Mouse (Mus musculus) myocyte (in vitro differentiated cells): ENCODE measurements around the gene Coro7. TPM values are rescaled to one million over a fixed set of nuclear protein-coding genes. Genes with fewer than 3 reads are reported as not detected.

Experiments
- H3K27me3 ChIP-seq: one replicate; pipeline ENCODE4 v1.6.1; 2011; ENCODE audit not compliant: control insufficient read depth, insufficient read depth, insufficient read length
- H3K36me3 ChIP-seq: one replicate; pipeline ENCODE4 v1.6.1; 2011; ENCODE audit not compliant: control insufficient read depth, insufficient read depth
- H3K4me2 ChIP-seq: one replicate; pipeline ENCODE4 v1.6.1; 2011; ENCODE audit warnings: low read depth, control low read depth
- H3K4me3 ChIP-seq: one replicate; pipeline ENCODE4 v1.5.1; 2011; ENCODE audit warnings: mild to moderate bottlenecking, control low read depth, moderate library complexity
- H3K79me2 ChIP-seq: one replicate; pipeline ENCODE4 v1.6.1; 2011; ENCODE audit not compliant: control insufficient read depth, insufficient read depth
- H3ac ChIP-seq: one replicate; pipeline ENCODE4 v1.6.1; 2011; ENCODE audit not compliant: control insufficient read depth, insufficient read length
- CEBPB ChIP-seq: IDR thresholded peaks from 2 replicates; pipeline ENCODE4 v1.6.1; 2011; ENCODE audit warnings: mild to moderate bottlenecking, moderate library complexity; ENCODE audit not compliant: poor library complexity, insufficient read depth, severe bottlenecking
- E2F4 ChIP-seq: IDR thresholded peaks from one replicate; pipeline ENCODE4 v1.6.1; 2011; ENCODE audit warnings: mild to moderate bottlenecking, control low read depth, moderate library complexity; ENCODE audit not compliant: insufficient read depth
- MAX ChIP-seq: IDR thresholded peaks from one replicate; pipeline ENCODE4 v1.6.1; 2011; ENCODE audit warnings: low read depth, mild to moderate bottlenecking, control low read depth
- MYOD1 ChIP-seq, 3 experiments: IDR thresholded peaks; one replicate each; pipeline ENCODE4 v1.6.1; 2011; ENCODE audit warnings: control low read depth in 2 of 3, low read depth in 2 of 3, mild to moderate bottlenecking in 2 of 3, moderate library complexity in 1 of 3; ENCODE audit not compliant: insufficient read length in 2 of 3, control insufficient read depth in 1 of 3
- MYOG ChIP-seq, 3 experiments: IDR thresholded peaks; one replicate each; pipeline ENCODE4 v1.6.1; 2011; ENCODE audit warnings: control low read depth in 2 of 3, low read depth in 2 of 3, mild to moderate bottlenecking in 2 of 3; ENCODE audit not compliant: insufficient read length in 2 of 3, control insufficient read depth in 1 of 3, insufficient read depth in 1 of 3
- POLR2A ChIP-seq: IDR thresholded peaks from one replicate; pipeline ENCODE4 v1.6.1; 2011; ENCODE audit warnings: low read depth, mild to moderate bottlenecking, control low read depth, moderate library complexity; ENCODE audit not compliant: insufficient read length
- POLR2AphosphoS2 ChIP-seq: IDR thresholded peaks from one replicate; pipeline ENCODE4 v1.6.1; 2011; ENCODE audit warnings: low read depth, control low read depth; ENCODE audit not compliant: insufficient read length
- REST ChIP-seq: IDR thresholded peaks from one replicate; pipeline ENCODE4 v1.6.1; 2011; ENCODE audit warnings: mild to moderate bottlenecking, control low read depth, moderate library complexity; ENCODE audit not compliant: insufficient read depth, insufficient read length
- SRF ChIP-seq: IDR thresholded peaks from one replicate; pipeline ENCODE4 v1.6.1; 2011; ENCODE audit warnings: low read depth; ENCODE audit not compliant: control insufficient read depth, insufficient read length
- TCF12 ChIP-seq: IDR thresholded peaks from one replicate; pipeline ENCODE4 v1.6.1; 2011; ENCODE audit warnings: mild to moderate bottlenecking, control low read depth; ENCODE audit not compliant: poor library complexity, insufficient read depth, severe bottlenecking
- TCF3 ChIP-seq: IDR thresholded peaks from one replicate; pipeline ENCODE4 v1.6.1; 2011; ENCODE audit warnings: low read depth, control low read depth; ENCODE audit not compliant: insufficient read length
- USF1 ChIP-seq: IDR thresholded peaks from one replicate; pipeline ENCODE4 v1.6.1; 2011; ENCODE audit warnings: low read depth, mild to moderate bottlenecking, control low read depth, moderate library complexity
- polyA plus RNA-seq: library from polyadenylated mRNA; unstranded; fragments of >200 nt; fragmentation: generic; extraction: Trizol; gene quantifications from one replicate; pipeline ENCODE4 v1.2.1, GENCODE M21; 2012; ENCODE audit warnings: missing spikeins

Coro7 gene
- polyA plus RNA-seq, 1 experiment: 15.2 TPM

DNA sequence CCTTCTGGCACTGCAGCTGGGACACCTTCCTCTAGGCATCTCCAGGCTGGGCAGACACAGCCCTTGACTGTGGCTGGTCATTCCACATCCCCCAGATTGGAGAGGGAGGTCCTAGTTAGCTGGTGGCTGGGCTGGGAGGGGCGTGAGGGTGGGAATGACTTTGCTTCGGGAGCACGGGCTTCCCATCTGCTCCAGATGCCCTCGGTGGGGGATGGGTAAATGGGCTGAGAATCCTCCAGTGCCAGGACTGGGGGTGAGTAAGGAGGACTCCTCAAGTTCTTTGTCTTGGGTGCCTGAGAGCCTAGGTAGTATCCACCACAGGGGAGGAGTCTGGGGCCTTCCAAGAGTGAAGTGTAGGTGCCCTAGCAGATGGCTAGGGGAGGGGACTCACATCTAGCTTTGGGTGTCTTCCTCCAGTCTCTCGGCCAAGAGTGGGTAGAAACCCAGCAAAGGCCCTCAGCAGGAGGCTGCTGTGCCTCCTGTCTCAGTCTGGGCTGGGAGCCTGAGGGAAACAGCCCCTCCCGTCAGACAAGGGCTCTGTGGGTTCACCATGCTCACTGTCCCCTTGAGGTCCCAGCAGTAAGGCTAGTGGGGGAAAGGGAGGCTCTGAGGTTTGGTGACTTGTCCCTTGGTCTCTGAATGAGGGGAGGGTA lies 80.6 kb downstream of the Coro7 start:
- Histone ChIP-seq H3K4me2 (peak overlapping the region; percentile 99), H3ac (no peak overlapping the region), H3K27me3 (no peaks in the 10 kb centered on the region), H3K36me3 (no peaks in the 10 kb centered on the region), H3K4me3 (no peak overlapping the region), H3K79me2 (peaks cover 91% of the 10 kb centered on the region)
- peak in 1 of 3 experiments; percentile 29 for TF ChIP-seq MYOD1 (IDR thresholded peaks at IDR 0.05; ENCODE audit: control insufficient read depth in 1 of 3, insufficient read length in 2 of 3, low read depth in 2 of 3)
- TF ChIP-seq MAX: no peak

DNA sequence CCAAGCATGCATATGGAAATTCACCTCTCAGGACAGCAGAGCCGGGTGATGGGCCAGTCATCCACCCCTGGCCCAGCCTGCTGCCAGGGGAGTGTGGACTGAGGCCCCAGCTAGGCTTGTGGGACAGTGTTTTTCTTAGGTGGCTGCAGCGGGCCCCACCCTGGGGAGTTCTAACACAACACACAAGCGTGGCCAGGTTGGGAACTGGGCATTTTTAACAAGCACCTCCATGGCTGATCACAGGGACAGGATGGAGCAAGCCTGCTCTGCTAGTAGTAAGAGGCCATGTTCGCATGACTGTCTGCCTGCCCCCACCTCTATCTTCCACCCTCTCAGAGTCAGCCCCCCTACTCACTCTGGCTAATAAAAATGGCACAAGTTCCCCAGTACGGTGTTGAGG lies 81.5 kb downstream of the Coro7 start:
- H3K4me3 ChIP-seq: peak overlapping the region; percentile 87
- H3K4me2 ChIP-seq: peak overlapping the region; percentile 99
- no peak overlapping the region for H3ac ChIP-seq
- TF ChIP-seq REST (no peak), POLR2A (no peak), MYOD1 (IDR thresholded peaks at IDR 0.05; ENCODE audit: control insufficient read depth in 1 of 3, insufficient read length in 2 of 3, low read depth in 2 of 3) (no peak), SRF (no peak), TCF3 (no peak), MYOG (IDR thresholded peaks at IDR 0.05; ENCODE audit: control insufficient read depth in 1 of 3, insufficient read depth in 1 of 3, insufficient read length in 2 of 3, low read depth in 2 of 3) (no peak), MAX (no peak), E2F4 (no peak), USF1 (no peak), POLR2AphosphoS2 (no peak), TCF12 (no peak), CEBPB (no peak)
- peaks cover 81% of the 10 kb centered on the region for H3K79me2 ChIP-seq
- H3K27me3 ChIP-seq: no peaks in the 10 kb centered on the region
- H3K36me3 ChIP-seq: no peaks in the 10 kb centered on the region

DNA sequence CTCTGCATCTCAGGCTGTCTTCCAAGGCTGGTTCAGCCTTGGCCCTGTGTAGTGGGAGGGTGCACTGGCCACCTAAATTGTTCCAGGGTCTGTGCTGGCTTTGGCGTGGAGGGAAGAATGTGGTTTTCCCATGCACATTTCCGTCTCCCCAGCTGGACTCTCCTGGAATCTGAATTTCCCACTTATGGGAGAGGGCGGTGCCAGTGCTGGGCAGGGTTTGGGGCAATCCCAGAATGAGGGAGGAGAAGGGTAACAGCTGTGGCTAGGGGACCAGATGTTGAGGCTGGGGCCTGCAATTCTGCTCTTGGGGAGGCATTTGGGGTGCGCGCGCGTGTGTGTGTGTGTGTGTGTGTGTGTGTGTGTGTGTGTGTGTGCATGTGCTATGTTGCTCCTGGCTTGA lies 82.3 kb downstream of the Coro7 start:
- H3K36me3 ChIP-seq: no peaks in the 10 kb centered on the region
- peak overlapping the region; percentile 87 for H3K4me3 ChIP-seq
- peak overlapping the region; percentile 99 for H3K4me2 ChIP-seq
- H3ac ChIP-seq: no peak overlapping the region
- H3K79me2 ChIP-seq: peaks cover 78% of the 10 kb centered on the region
- TF ChIP-seq SRF (no peak), MYOD1 (IDR thresholded peaks at IDR 0.05; ENCODE audit: control insufficient read depth in 1 of 3, insufficient read length in 2 of 3, low read depth in 2 of 3) (peak in 2 of 3 experiments; percentile 72 to 83), MYOG (IDR thresholded peaks at IDR 0.05; ENCODE audit: control insufficient read depth in 1 of 3, insufficient read depth in 1 of 3, insufficient read length in 2 of 3, low read depth in 2 of 3) (peak; percentile 11 to 70 (median 53)), POLR2A (no peak), TCF3 (no peak), TCF12 (peak; percentile 48), POLR2AphosphoS2 (no peak), USF1 (no peak)
- no peaks in the 10 kb centered on the region for H3K27me3 ChIP-seq

DNA sequence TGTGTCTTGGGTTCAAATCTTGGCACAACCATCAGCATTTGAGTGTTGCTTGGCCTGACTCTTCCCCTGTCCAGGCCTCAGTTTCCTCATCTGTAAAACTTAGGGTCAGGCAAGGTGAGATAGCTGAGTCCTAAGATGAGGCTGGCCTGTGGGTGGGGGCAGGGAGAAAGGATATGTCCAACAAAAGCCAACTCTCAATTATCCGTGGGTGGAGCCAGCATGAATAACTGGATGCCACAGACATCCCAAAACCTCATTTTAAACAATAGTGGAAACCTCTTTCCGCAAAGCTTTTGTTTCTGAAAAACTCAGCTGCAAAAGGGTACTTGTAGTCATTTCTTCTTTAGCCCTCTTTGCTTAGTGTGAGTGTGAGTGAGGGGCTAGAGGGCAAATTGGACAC lies 82.7 kb downstream of the Coro7 start:
- peak overlapping the region; percentile 70 for H3ac ChIP-seq
- H3K79me2 ChIP-seq: peaks cover 76% of the 10 kb centered on the region
- TF ChIP-seq MAX: no peak
- TF ChIP-seq CEBPB: no peak
- TF ChIP-seq MYOG (IDR thresholded peaks at IDR 0.05; ENCODE audit: control insufficient read depth in 1 of 3, insufficient read depth in 1 of 3, insufficient read length in 2 of 3, low read depth in 2 of 3): no peak
- TF ChIP-seq E2F4: no peak
- no peak for TF ChIP-seq POLR2A
- no peak for TF ChIP-seq MYOD1 (IDR thresholded peaks at IDR 0.05; ENCODE audit: control insufficient read depth in 1 of 3, insufficient read length in 2 of 3, low read depth in 2 of 3)
- TF ChIP-seq REST: no peak
- TF ChIP-seq USF1: no peak
- H3K4me3 ChIP-seq: peak overlapping the region; percentile 87
- no peaks in the 10 kb centered on the region for H3K36me3 ChIP-seq
- no peaks in the 10 kb centered on the region for H3K27me3 ChIP-seq
- peak overlapping the region; percentile 99 for H3K4me2 ChIP-seq

DNA sequence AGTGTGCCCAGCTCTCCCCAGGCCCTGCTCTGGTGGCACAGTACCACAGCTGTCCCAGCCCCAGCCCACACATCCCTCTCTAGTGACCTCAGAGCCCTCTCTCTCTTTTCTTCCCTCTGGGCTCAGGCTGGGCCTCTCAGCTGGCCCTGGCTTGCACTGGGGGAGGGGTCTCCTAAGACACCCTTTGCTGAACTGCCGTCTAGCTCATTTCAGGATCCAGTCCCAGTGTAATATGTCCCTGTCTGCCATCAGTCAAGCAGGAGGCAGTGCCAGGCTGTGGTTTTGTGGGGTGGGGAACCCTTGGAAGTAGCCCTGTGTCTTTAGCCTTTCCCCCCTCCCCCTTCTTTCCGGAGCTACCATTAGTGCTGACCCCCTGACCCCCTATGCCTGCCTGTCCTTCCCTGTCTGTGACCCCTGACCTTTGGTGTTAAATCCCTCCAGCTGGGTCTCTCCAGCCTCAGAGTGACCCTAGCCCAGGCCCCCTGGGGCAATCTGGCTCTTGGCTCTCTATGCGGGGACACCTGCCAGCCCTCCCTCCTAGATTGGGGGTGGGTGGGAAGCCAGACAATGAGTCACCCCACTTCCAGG lies 83.3 kb downstream of the Coro7 start:
- peak overlapping the region; percentile 99 for H3K4me2 ChIP-seq
- no peak for TF ChIP-seq CEBPB
- peak; percentile 14 for TF ChIP-seq POLR2AphosphoS2
- TF ChIP-seq MYOD1 (IDR thresholded peaks at IDR 0.05; ENCODE audit: control insufficient read depth in 1 of 3, insufficient read length in 2 of 3, low read depth in 2 of 3): peak in 2 of 3 experiments; percentile 69 to 80
- peak in 2 of 3 experiments; percentile 73 to 91 for TF ChIP-seq MYOG (IDR thresholded peaks at IDR 0.05; ENCODE audit: control insufficient read depth in 1 of 3, insufficient read depth in 1 of 3, insufficient read length in 2 of 3, low read depth in 2 of 3)
- peak; percentile 39 for TF ChIP-seq POLR2A
- peaks cover 71% of the 10 kb centered on the region for H3K79me2 ChIP-seq

More for the DNA sequence above, 83.3 kb downstream of the Coro7 start:
- Histone ChIP-seq H3K27me3 (no peaks in the 10 kb centered on the region), H3ac (peak overlapping the region; percentile 70), H3K4me3 (peak overlapping the region; percentile 87), H3K36me3 (no peaks in the 10 kb centered on the region)
